8 mouse cellular contexts compared by ENCODE assay signal in genomic region chr2:50971131-50971825, GRCm38 (mm10).
A peak's percentile ranks its signal among the peaks of the same experiment; 100 is the strongest.
DNase-seq lines count a peak whose midpoint lies in the region; ATAC-seq lines count a peak whose summit lies in the region.

No protein-coding gene starts in this region.

- no peaks in the 10 kb centered on the region for H3K9me3 ChIP-seq in heart, embryonic 10.5 days
- H3K9me3 ChIP-seq in midbrain, embryonic 16.5 days (replicated peaks; ENCODE audit: control insufficient read depth, low read length, poor library complexity, severe bottlenecking), result no peaks in the 10 kb centered on the region

- peak; percentile 6 to 17 for DNase-seq in cerebellum, adult 18-20 months
- no peak for DNase-seq in cerebellum, adult 11 months
- peak; percentile 46 to 68 for DNase-seq in cerebellum, postnatal 14 days
- no peak for DNase-seq in heart, embryonic 10.5 days (ENCODE audit: low spot score)
- DNase-seq in layer of hippocampus, postnatal 25 days (ENCODE audit: extremely low spot score in 1 of 2, low spot score in 1 of 2), result peak; percentile 36 to 44
- DNase-seq in thymus, adult 18-20 months, result no peak

- peak; percentile 96 for ATAC-seq in midbrain, embryonic 16.5 days
- no peak for ATAC-seq in megakaryocyte, adult 5-6 weeks (ENCODE audit: poor library complexity, severe bottlenecking)

- H3K27me3 ChIP-seq in heart, embryonic 10.5 days (ENCODE audit: insufficient read depth, poor library complexity, severe bottlenecking), result no peaks in the 10 kb centered on the region
- no peaks in the 10 kb centered on the region for H3K27me3 ChIP-seq in midbrain, embryonic 16.5 days (ENCODE audit: control insufficient read depth, insufficient read depth, low read depth, low read length)

- H3K9ac ChIP-seq in midbrain, embryonic 16.5 days (ENCODE audit: low read depth, low read length), result peak overlapping the region; percentile 50; the same call in 1 of the 2 replicates

- H3K4me3 ChIP-seq in heart, embryonic 10.5 days, result peak overlapping the region; percentile 41
- no peak overlapping the region for H3K4me3 ChIP-seq in midbrain, embryonic 16.5 days (ENCODE audit: low read depth, low read length)

- peak overlapping the region; percentile 42 for H3K27ac ChIP-seq in heart, embryonic 10.5 days
- H3K27ac ChIP-seq in midbrain, embryonic 16.5 days (ENCODE audit: low read length), result peak overlapping the region; percentile 64

- peaks cover 10% of the 10 kb centered on the region for H3K4me1 ChIP-seq in heart, embryonic 10.5 days
- peaks cover 17% of the 10 kb centered on the region for H3K4me1 ChIP-seq in midbrain, embryonic 16.5 days (ENCODE audit: control insufficient read depth, insufficient read depth, low read length)

- peak overlapping the region; percentile 21 for H3K4me2 ChIP-seq in midbrain, embryonic 16.5 days (ENCODE audit: low read length)

- whole genome bisulfite sequencing in heart, embryonic 10.5 days, result 9% methylated on average over 14 of the region's 14 CpGs
- WGBS in midbrain, embryonic 16.5 days, result 2% methylated on average over 14 of the region's 14 CpGs

- no peaks in the 10 kb centered on the region for H3K36me3 ChIP-seq in heart, embryonic 10.5 days
- no peaks in the 10 kb centered on the region for H3K36me3 ChIP-seq in midbrain, embryonic 16.5 days (ENCODE audit: control insufficient read depth, insufficient read depth, low read length)

Comparison
In these comparisons a context has a peak if more than half of its experiments do, and no peak if none do; other contexts are left out.
1. DNase-seq: peak in cerebellum, adult 18-20 months (2 of 2), cerebellum, postnatal 14 days (2 of 2) and layer of hippocampus, postnatal 25 days (2 of 2); none in cerebellum, adult 11 months (single experiment), heart, embryonic 10.5 days (single experiment) and thymus, adult 18-20 months (0 of 2).